Mouse (Mus musculus) testis, adult 2 months (tissue): ENCODE measurements around the gene Cog4.

Experiments used
- CTCF ChIP-seq: fragments of 200-500 bp; IDR thresholded peaks from 2 replicates; pipeline ENCODE4 v1.5.1; 2012; ENCODE audit warnings: low read depth, mild to moderate bottlenecking, inconsistent platforms, low read length, moderate library complexity; ENCODE audit not compliant: control insufficient read depth, insufficient read depth, insufficient replicate concordance
- POLR2A ChIP-seq: fragments of 200-500 bp; IDR thresholded peaks from 2 replicates; pipeline ENCODE4 v1.6.1; 2012; ENCODE audit warnings: low read depth, mild to moderate bottlenecking, inconsistent platforms, low read length, moderate library complexity; ENCODE audit not compliant: control insufficient read depth

DNA sequence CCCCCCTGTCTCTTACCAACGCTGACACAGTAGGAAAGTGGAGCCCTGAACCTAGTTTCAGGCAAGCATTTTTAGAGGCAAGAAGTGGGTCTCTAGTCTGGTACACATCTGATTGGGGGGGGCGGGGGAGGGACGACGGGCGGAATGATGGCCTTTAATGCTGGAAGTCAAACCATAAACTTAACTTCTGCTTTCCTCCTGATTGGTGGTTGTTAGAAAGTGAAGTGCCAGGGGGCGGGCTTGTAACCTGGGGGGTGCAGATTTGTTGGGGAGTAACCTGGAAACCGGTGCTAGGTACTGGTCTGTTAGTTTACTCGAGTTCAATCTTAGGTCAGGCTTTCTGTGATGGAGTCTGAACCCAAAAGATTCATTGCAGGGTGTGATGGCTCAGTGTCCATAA is 72.1 kb downstream of the Cog4 start:
- TF ChIP-seq POLR2A (no peak), CTCF (no peak)
